Mouse (Mus musculus): ENCODE results near the gene Aldh1a2. TPM values are rescaled to one million over a fixed set of nuclear protein-coding genes. Genes with fewer than 3 reads are reported as not detected.

The Aldh1a2 gene
- total RNA-seq (2023), result 1 to 10 TPM; 2.1 to 2.9 TPM

GRCm38 (mm10) chr9:71215248-71216035 lies at the start of gene Aldh1a2:
Gene Aldh1a2 (plus strand): TSS chr9:71215789.

GRCm38 (mm10) chr9:71168511-71168910 lies 47.1 kb upstream of the Aldh1a2 start, which contains the start of gene Aqp9:
Gene Aqp9 (minus strand): TSS chr9:71168682.

Other genes starting within 250 kb of the Aldh1a2 start
- gene Aqp9, start 47.1 kb upstream of the Aldh1a2 start, total RNA-seq (2023), result 1 to 10 TPM; 3.4 to 4.7 TPM